Mouse (Mus musculus): ENCODE measurements around the gene Treml4.
"Not testable (repeated sequence)": the region's sequence is repeated elsewhere in the genome, so short reads cannot be mapped to it uniquely, and the experiment has no call there.

The Treml4 gene

GRCm38 (mm10) chr17:48272598-48272997 lies 8.5 kb downstream of the Treml4 start:
- no peak for DNase-seq (ENCODE audit: extremely low read depth, low read depth, low spot score)

- no peak for DNase-seq (ENCODE audit: extremely low read depth, low read depth, low spot score)
Measured at GRCm38 (mm10) chr17:48274098-48274497, 10.0 kb downstream of the Treml4 start.

- no peak for DNase-seq (ENCODE audit: extremely low read depth, low read depth, low spot score)
Measured at GRCm38 (mm10) chr17:48274885-48275284, 10.8 kb downstream of the Treml4 start.

- DNase-seq (ENCODE audit: extremely low read depth, low read depth, low spot score), result no peak
Measured at GRCm38 (mm10) chr17:48275736-48276135, 11.6 kb downstream of the Treml4 start.

GRCm38 (mm10) chr17:48278381-48278780 lies 14.3 kb downstream of the Treml4 start:
- DNase-seq (ENCODE audit: extremely low read depth, low read depth, low spot score), result no peak

- no peak for DNase-seq (ENCODE audit: extremely low read depth, low read depth, low spot score)
Measured at GRCm38 (mm10) chr17:48279002-48279401, 14.9 kb downstream of the Treml4 start.

- no peak for DNase-seq (ENCODE audit: extremely low read depth, low read depth, low spot score)
Measured at GRCm38 (mm10) chr17:48280943-48281738, 17.0 kb downstream of the Treml4 start.

- DNase-seq (ENCODE audit: extremely low read depth, low read depth, low spot score), result no peak
Measured at GRCm38 (mm10) chr17:48281739-48282085, 17.6 kb downstream of the Treml4 start.

- DNase-seq (ENCODE audit: extremely low read depth, low read depth, low spot score), result no peak
Measured at GRCm38 (mm10) chr17:48286765-48287164, 22.7 kb downstream of the Treml4 start.

GRCm38 (mm10) chr17:48287276-48287675 lies 23.2 kb downstream of the Treml4 start:
- DNase-seq (ENCODE audit: extremely low read depth, low read depth, low spot score), result no peak

- DNase-seq (ENCODE audit: extremely low read depth, low read depth, low spot score), result no peak
Measured at GRCm38 (mm10) chr17:48293500-48294194, 29.6 kb downstream of the Treml4 start.

- no peak for DNase-seq (ENCODE audit: extremely low read depth, low read depth, low spot score)
Measured at GRCm38 (mm10) chr17:48299203-48299602, 35.1 kb downstream of the Treml4 start, which contains the start of gene Treml2. Treml2 (plus strand) TSS chr17:48299498.

- no peak for DNase-seq (ENCODE audit: extremely low read depth, low read depth, low spot score)
Measured at GRCm38 (mm10) chr17:48299756-48300155, 35.7 kb downstream of the Treml4 start.

- DNase-seq (ENCODE audit: extremely low read depth, low read depth, low spot score), result no peak
Measured at GRCm38 (mm10) chr17:48300199-48300598, 36.1 kb downstream of the Treml4 start.

GRCm38 (mm10) chr17:48300861-48301260 lies 36.8 kb downstream of the Treml4 start:
- DNase-seq (ENCODE audit: extremely low read depth, low read depth, low spot score), result no peak

GRCm38 (mm10) chr17:48301792-48302191 lies 37.7 kb downstream of the Treml4 start:
- DNase-seq (ENCODE audit: extremely low read depth, low read depth, low spot score), result no peak

- DNase-seq (ENCODE audit: extremely low read depth, low read depth, low spot score), result no peak
Measured at GRCm38 (mm10) chr17:48312124-48312523, 48.0 kb downstream of the Treml4 start.

- not testable (repeated sequence) for DNase-seq (ENCODE audit: extremely low read depth, low read depth, low spot score)
Measured at GRCm38 (mm10) chr17:48315905-48316579, 51.9 kb downstream of the Treml4 start, which contains the start of gene B430306N03Rik. B430306N03Rik (plus strand) TSS chr17:48316141.

- DNase-seq (ENCODE audit: extremely low read depth, low read depth, low spot score), result no peak
Measured at GRCm38 (mm10) chr17:48318686-48319085, 54.6 kb downstream of the Treml4 start.

- DNase-seq (ENCODE audit: extremely low read depth, low read depth, low spot score), result no peak
Measured at GRCm38 (mm10) chr17:48321279-48321678, 57.2 kb downstream of the Treml4 start.

GRCm38 (mm10) chr17:48323236-48323635 lies 59.1 kb downstream of the Treml4 start:
- no peak for DNase-seq (ENCODE audit: extremely low read depth, low read depth, low spot score)

GRCm38 (mm10) chr17:48324258-48324657 lies 60.2 kb downstream of the Treml4 start:
- DNase-seq (ENCODE audit: extremely low read depth, low read depth, low spot score), result no peak
